Mouse (Mus musculus) C2C12 (cell line): ENCODE measurements at regions not wholly inside any gene's neighbourhood (a gene's known extent, or its start where the extent isn't known, plus 50 kb on each side); places are given as distances from the start of the nearest gene placed in this dataset.

ENCODE experiments used
- CEBPB ChIP-seq: IDR thresholded peaks from one replicate; pipeline ENCODE4 v1.6.1; 2011; ENCODE audit warnings: low read depth, mild to moderate bottlenecking, control low read depth, moderate library complexity
- CTCF ChIP-seq: IDR thresholded peaks from one replicate; pipeline ENCODE4 v1.5.1; 2011; ENCODE audit not compliant: control insufficient read depth, insufficient read depth, insufficient read length
- MYOD1 ChIP-seq: IDR thresholded peaks from one replicate; pipeline ENCODE4 v1.6.1; 2011; ENCODE audit warnings: low read depth; ENCODE audit not compliant: control insufficient read depth, insufficient read length
- MYOG ChIP-seq: IDR thresholded peaks from one replicate; pipeline ENCODE4 v1.6.1; 2011; ENCODE audit not compliant: control insufficient read depth, insufficient read length; ENCODE audit errors: extremely low read depth
- USF1 ChIP-seq: IDR thresholded peaks from one replicate; pipeline ENCODE4 v1.6.1; 2011; ENCODE audit warnings: low read depth, mild to moderate bottlenecking, control low read depth, moderate library complexity

- no peak for TF ChIP-seq CTCF
- no peak for TF ChIP-seq CEBPB
- TF ChIP-seq MYOD1, result no peak
- TF ChIP-seq MYOG, result no peak
- no peak for TF ChIP-seq USF1
Measured at GRCm38 (mm10) chr9:100404426-100404825, 82.2 kb downstream of the Il20rb start.
